Comparison of ENCODE assay signal across 15 mouse cellular contexts in genomic region chr11:22747406-22747805, GRCm38 (mm10).
"Had no signal": no experiment of that assay in that cellular context is flagged by ENCODE, and none has a peak within 500 bp of the region (broad histone marks: within the 10 kb centered on the region; RNA-seq: fewer than 3 reads in every experiment).

No protein-coding gene starts in this region.

- H3K27ac ChIP-seq: neural tube, embryonic 15.5 days; stomach, embryonic 15.5 days; stomach, postnatal 0 days had no signal

- H3K4me3 ChIP-seq: neural tube, embryonic 15.5 days; stomach, embryonic 15.5 days had no signal

- H3K4me1 ChIP-seq: neural tube, embryonic 15.5 days; stomach, embryonic 15.5 days had no signal

- H3K27me3 ChIP-seq: neural tube, embryonic 15.5 days; stomach, embryonic 15.5 days had no signal

- H3K9me3 ChIP-seq: stomach, embryonic 15.5 days had no signal

- H3K36me3 ChIP-seq: neural tube, embryonic 15.5 days; stomach, embryonic 15.5 days had no signal

- DNase-seq: retina, postnatal 1 day; right cerebral cortex, adult 18-20 months; right cerebral cortex, postnatal 14 days; right cerebral cortex, postnatal 25 days; right cerebral cortex, postnatal 4 days; spleen, adult 18-20 months; thymus, adult 18-20 months; thymus, adult 2 months; thymus, postnatal 14 days; thymus, postnatal 25 days; thymus, postnatal 36 days; thymus, postnatal 4 days had no signal

- H3K9ac ChIP-seq: neural tube, embryonic 15.5 days; stomach, embryonic 15.5 days had no signal

- H3K4me2 ChIP-seq: neural tube, embryonic 15.5 days; stomach, embryonic 15.5 days had no signal
